8 mouse cellular contexts compared by ENCODE assay signal in genomic region chr7:49245537-49246239, GRCm38 (mm10).
DNase-seq lines count a peak whose midpoint lies in the region; ATAC-seq and TF ChIP-seq lines count a peak whose summit lies in the region.

No protein-coding gene starts in this region.

- no peaks in the 10 kb centered on the region for H3K9me3 ChIP-seq in hindbrain, embryonic 16.5 days (ENCODE audit: control insufficient read depth, low read length)

- peak overlapping the region; percentile 75 for H3K9ac ChIP-seq in hindbrain, embryonic 16.5 days (ENCODE audit: low read depth, low read length)

- no peaks in the 10 kb centered on the region for H3K27me3 ChIP-seq in hindbrain, embryonic 16.5 days (replicated peaks; ENCODE audit: control insufficient read depth, insufficient read depth, low read length)

- H3K4me1 ChIP-seq in hindbrain, embryonic 16.5 days (ENCODE audit: control insufficient read depth, insufficient read depth, low read depth, low read length) = peaks cover 42% of the 10 kb centered on the region

- peak overlapping the region; percentile 86 for H3K4me2 ChIP-seq in hindbrain, embryonic 16.5 days (ENCODE audit: low read length)

- ATAC-seq in activated CD4-positive, CD25-positive, alpha-beta regulatory T cell, adult 4 months = peak; percentile 90
- peak; percentile 96 for ATAC-seq in hindbrain, embryonic 16.5 days

- no peaks in the 10 kb centered on the region for H3K36me3 ChIP-seq in hindbrain, embryonic 16.5 days (ENCODE audit: control insufficient read depth, insufficient read depth, low read length)
- no peaks in the 10 kb centered on the region for H3K36me3 ChIP-seq in macrophage (ENCODE audit: inconsistent target)

- H3K27ac ChIP-seq in hindbrain, embryonic 16.5 days (ENCODE audit: low read depth, low read length) = peak overlapping the region; percentile 86
- H3K27ac ChIP-seq in left cerebral cortex, adult 2 months = peak overlapping the region; percentile 95
- H3K27ac ChIP-seq in macrophage = peak overlapping the region; percentile 98

- peak overlapping the region; percentile 66 for H3K4me3 ChIP-seq in hindbrain, embryonic 16.5 days (ENCODE audit: low read length)
- peak overlapping the region; percentile 79 for H3K4me3 ChIP-seq in left cerebral cortex, adult 2 months
- H3K4me3 ChIP-seq in macrophage (ENCODE audit: inconsistent target) = peak overlapping the region; percentile 88

- TF ChIP-seq CTCF in left cerebral cortex, adult 2 months (IDR thresholded peaks at IDR 0.05) = no peak; the same call in 1 of the 2 replicates

- DNase-seq in cerebellum, postnatal 4 days (ENCODE audit: low spot score in 2 of 2) = peak; percentile 91 to 94
- DNase-seq in gastrocnemius, adult 18-20 months (ENCODE audit: low spot score) = peak; percentile 89
- DNase-seq in left cerebral cortex, adult 2 months (ENCODE audit: extremely low spot score in 1 of 2, low spot score in 2 of 2) = peak; percentile 93 to 94
- peak; percentile 88 for DNase-seq in retina, postnatal 7 days (ENCODE audit: low read depth, low spot score)
- DNase-seq in urinary bladder, adult 18-20 months (ENCODE audit: low spot score in 2 of 2) = peak; percentile 82 to 87

- H3K79me2 ChIP-seq in macrophage (ENCODE audit: inconsistent target) = peaks cover 45% of the 10 kb centered on the region

- under 1% methylated on average over 68 of the region's 68 CpGs for WGBS in hindbrain, embryonic 16.5 days
- WGBS in macrophage (ENCODE audit: missing documents) = under 1% methylated on average over 51 of the region's 68 CpGs

- intact Hi-C loops in left cerebral cortex, adult 2 months (cut with DNase I) = loop anchor here (2.0 kb wide), 2 partner anchors 37 to 99 kb away; no protein-coding TSS in a partner anchor

Comparison
In these comparisons a context has a peak if more than half of its experiments do, and no peak if none do; other contexts are left out.
1. Peak in every context shown above with its lines: DNase-seq, ATAC-seq, H3K4me3 ChIP-seq and H3K27ac ChIP-seq.